Mouse (Mus musculus): ENCODE data around the gene Sar1b.
A peak's percentile ranks its signal among the peaks of the same experiment; 100 is the strongest.
"Not testable (repeated sequence)": the region's sequence is repeated elsewhere in the genome, so short reads cannot be mapped to it uniquely, and the experiment has no call there.

Sar1b gene

DNA sequence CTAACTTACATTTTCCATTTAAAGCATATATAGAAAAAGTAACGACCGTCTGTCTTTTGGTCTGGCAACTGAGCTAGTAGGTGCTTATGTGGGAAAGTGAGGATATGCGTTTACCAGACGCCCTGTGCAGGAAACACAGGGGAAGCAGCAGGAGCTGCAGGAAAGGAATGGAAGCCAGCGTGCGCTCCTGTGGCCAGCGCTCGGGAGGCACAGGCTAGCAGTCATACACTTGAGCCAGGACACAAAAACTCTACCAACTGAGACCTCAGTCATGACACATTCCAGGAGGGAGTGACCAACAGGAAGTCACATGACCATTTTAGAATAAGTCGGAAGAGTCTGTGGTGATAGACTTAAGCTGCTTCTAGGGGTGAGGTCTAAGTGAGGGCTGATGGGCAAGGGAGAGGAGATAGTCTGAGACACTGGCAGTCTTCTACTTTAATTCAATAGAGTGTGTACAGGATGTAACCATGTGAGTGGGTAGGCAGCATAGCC lies 17.3 kb downstream of the Sar1b start:
- no peak for DNase-seq

DNA sequence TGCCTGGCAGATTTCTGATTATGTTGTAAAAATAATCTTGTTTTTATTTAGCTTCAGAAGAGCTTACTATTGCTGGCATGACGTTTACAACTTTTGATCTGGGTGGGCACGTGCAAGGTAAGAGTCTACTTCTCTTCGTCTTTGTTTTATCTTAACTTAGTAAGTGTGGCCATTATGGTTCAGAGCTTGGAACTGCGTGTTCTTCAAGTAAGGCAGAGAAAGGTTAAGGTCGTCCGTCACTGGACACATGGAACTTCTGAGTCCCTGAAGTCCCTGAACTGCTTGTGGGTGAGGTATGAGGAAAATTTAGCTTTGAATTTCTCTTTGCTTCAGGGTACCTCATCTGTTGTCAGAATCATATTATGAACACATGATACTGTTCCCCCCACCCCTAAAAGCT lies 19.2 kb downstream of the Sar1b start:
- DNase-seq: no peak

GRCm38 (mm10) chr11:51785926-51786325 lies 22.4 kb downstream of the Sar1b start:
- peak; percentile 69 for DNase-seq

GRCm38 (mm10) chr11:51789735-51790134 lies 26.2 kb downstream of the Sar1b start:
- DNase-seq: not testable (repeated sequence)

- DNase-seq: no peak
Observed at GRCm38 (mm10) chr11:51790662-51791061, 27.2 kb downstream of the Sar1b start.

GRCm38 (mm10) chr11:51796272-51796671 lies 32.8 kb downstream of the Sar1b start:
- DNase-seq: no peak

- DNase-seq: no peak
Observed at GRCm38 (mm10) chr11:51800634-51801325, 37.3 kb downstream of the Sar1b start.

DNA sequence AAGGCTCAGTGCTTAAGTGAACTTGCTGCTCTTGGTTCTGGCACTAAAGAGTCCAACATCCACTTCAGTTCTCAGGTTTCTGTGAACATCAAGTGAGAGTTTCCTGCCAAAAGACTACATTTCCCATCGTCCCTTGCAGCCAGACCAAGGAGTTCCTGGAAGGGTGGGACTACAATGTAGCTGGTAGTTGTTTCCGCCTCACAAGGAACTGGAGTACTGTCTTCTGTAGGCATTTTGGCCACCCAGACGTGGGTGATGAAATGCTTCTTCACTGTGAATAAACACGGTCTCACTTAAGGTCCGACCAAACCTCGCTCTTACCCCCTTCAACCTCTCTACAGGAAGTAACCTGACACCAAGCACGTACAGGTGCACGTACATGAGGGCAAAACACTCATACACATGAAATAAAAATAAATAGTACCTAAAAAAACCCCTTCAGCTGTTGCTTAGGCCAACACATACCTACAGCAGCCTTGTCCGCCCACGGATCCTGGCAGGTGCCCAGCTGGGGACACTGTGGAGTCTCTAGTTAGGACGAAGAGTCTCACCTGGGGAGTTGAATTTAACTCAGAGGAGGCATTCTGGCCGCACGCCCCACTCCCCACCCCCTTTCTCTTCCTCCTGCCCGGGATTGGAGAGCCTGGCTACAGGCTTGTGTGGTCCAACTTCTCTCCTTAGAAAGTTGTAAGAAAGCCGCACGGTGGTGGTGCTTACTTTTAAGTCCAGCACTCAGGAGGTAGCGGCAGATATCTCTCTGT lies 41.9 kb downstream of the Sar1b start:
- DNase-seq: peak; percentile 89

DNA sequence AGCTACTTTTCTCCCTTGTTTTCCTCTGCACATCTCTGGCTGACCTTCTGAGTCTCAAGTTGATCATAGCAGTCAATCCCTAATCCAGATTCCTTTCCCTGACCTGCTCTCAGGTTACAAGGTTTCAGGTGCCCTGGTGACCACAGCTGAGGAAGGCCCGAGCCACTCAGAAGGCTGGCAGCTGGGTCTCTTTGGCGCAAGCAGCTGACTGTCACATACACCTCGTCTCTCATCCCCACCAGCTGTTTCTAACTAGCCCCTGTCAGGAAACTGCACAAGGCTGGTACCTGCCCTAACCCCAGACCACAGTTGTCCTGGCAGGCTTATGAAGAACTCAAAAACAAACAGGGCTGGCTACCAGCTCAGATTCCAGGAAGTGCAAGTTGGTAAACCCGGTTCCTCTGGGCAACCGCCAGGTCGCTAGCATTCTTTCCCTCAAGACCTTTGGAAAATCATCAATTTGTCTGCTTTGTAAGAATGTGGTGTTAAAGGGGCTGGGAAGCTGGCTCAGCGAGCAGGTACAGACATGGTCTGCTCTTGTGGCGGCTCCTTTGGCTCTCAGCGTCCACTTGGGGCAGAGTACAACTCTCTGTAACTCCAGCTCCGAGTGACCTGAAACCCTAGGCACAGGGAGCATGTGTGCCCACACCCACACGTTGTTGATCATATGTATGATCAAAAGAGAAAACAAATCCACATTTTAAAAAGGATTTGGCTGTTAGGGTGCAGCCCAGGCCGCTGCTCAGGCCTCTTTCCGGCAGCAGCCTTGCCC lies 43.8 kb downstream of the Sar1b start:
- peak; percentile 47 for DNase-seq

DNA sequence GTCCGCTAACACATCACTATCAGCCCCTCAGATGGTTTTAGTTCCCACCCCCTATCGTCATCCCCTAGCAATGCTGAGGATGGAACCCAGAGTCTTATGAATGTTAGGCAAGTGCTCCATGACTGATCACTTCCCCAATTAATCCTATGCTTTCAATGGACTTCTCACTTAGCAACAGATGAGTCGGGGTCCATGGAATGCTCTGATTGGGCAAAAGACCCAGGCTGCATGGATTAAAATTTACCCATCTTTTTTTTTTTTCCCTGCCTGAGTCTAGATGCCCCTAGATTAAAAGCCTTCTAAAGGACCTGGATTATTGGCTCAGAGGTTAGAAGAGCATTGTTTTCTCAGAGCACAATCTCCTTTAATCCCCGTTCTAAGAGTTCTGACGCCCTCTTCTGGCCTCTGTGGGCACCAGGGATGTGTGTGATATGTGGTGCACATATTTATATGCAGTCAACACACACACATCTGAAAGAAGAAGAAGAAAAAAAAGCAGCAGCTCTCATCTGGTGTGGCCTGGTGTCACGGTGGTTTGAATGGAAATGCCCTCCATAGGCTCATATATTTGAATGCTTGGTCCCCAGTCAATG lies 46.2 kb downstream of the Sar1b start:
- peak; percentile 70 for DNase-seq

DNA sequence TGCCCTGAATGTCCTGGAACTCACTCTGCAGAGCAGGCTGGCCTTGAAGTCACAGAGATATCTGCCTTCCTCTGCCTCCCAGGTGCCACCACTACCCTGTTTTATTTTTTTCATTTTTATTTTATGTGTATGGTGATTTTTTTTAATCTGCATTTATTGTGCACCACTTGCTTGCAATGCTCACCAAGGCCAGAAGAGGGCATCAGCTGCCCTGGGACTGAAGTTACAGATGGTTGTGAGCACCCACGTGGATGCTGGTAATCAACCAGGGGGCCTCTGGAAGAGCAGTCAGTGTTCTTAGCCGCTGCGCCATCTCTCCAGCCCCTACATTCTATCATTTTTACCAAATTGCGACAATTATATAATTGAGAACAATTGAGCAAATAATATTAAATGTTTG lies 47.7 kb downstream of the Sar1b start:
- no peak for DNase-seq

DNA sequence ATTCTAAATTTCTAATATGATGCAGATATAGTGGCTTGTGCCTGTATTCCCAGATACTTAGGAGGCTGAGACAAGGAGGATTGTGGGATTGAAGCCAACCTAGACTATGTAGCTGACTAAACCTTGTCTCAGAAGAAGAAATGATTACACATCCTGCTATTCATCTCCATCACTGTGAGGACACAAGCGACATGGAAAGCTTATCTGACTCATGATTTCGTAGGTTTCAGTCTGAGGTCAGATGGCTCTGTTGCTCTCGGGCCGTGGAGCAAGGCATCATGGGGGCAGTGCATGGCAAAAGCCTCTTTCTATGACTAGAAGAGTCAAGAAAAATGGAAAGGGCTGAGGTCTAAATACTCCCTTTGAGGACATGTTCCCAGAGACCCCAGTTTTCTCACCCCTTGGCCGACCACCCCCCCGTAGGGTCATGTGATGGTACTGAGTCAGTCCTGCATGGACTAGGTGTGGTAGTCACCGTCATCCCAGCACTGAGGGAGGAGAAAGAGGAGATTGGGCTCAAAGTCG lies 48.6 kb downstream of the Sar1b start:
- no peak for DNase-seq

DNA sequence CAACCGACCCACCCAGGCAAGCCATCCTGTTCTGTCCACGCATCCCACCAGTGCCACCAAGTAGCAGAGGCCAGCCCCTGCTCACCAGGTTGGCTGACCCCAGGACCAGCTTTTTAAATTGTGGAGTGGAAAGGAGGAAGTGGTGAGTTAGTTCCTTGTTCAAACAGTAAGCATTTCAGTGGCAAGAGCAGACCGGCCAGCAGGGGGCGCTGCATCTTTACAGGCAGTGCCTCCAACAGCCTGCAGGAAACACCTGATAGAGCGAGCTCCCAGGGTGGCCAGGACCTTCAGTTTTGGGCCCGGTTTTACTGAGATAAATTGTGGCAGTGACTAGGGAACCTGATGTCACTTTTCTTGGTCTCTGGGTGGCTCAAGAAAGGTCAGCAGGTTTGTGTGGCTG lies 54.3 kb downstream of the Sar1b start:
- DNase-seq: peak; percentile 91

GRCm38 (mm10) chr11:51818837-51819236 lies 55.4 kb downstream of the Sar1b start:
- peak; percentile 55 for DNase-seq

DNA sequence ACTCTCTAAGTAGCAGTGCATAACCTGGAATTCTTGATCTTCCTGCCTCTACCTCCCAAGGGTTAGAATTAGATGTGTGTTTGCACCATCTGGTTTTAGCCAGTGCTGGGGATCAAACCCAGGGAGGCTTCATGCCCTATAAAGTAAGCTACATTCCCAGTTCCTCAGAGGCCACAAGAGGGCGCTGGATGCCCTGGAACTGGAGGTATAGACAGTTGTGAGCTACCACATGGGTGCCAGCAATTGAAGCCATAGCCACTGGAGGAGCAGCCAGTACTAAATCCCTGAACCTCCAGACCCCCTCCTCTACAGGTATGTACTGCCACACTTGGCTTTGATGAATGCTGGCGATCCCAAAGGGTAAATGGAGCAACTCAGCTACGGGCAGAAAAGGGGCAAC lies 56.5 kb downstream of the Sar1b start:
- DNase-seq: peak; percentile 69

- peak; percentile 85 for DNase-seq
Observed at GRCm38 (mm10) chr11:51820861-51821260, 57.4 kb downstream of the Sar1b start.

DNA sequence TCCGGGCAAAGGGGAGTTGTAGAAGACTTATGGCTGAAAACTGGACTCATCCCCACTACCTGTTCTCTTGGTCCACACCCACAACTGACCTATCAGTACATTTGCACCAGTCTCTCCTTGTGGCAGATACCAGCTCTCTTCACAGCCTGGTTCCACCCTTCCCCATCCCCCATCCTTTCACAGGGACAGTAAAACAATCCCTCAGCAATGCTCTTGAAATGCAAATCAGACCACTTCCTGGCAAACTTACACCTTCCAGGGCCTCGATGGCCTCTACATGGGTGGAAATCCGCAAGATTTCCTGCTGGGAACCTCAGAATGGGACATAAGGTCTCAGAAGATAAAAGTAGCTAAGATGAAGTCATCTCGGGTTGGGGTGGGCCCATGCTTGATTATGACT lies 59.2 kb downstream of the Sar1b start:
- DNase-seq: no peak

DNA sequence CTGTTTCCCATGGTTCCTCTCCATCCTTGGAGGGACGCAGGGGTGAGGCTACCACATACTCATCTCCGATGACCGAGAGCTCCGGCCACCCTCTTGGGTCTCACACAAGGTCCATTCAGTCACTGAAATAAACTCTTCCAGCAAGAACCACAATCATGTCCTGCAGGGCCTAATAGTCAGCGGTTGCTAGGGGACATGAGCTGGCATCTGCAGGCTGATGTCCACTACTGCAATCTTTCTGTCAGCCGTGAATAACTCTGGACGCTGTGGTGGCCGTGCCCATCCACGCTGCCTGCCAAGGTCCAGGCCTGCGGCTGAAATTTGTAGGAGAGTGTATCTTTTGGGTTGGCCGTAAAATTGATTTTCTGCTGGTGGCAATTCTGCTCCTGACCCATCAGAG lies 59.8 kb downstream of the Sar1b start:
- no peak for DNase-seq

GRCm38 (mm10) chr11:51823963-51824753 lies 60.7 kb downstream of the Sar1b start:
- DNase-seq: peak; percentile 87

- no peak for DNase-seq
Observed at GRCm38 (mm10) chr11:51824867-51825424, 61.5 kb downstream of the Sar1b start.

Data from kidney, adult 9 months (tissue).